Mouse (Mus musculus) limb, embryonic 14.5 days (tissue): ENCODE results near the gene Cilp2. TPM values are rescaled to one million over a fixed set of nuclear protein-coding genes. Genes with fewer than 3 reads are reported as not detected.

Experiments
- ATAC-seq: fragments of 200-750 bp; cut with Nextera tagmentation; 2 replicates; pipeline ENCODE4 v1.8.0; 2017; ENCODE audit warnings: low read depth, moderate number of reproducible peaks, moderate TSS enrichment; ENCODE audit not compliant: low FRiP score
- DNase-seq: peaks from one replicate; pipeline ENCODE4 v3.0.0-alpha.2; 2015; ENCODE audit warnings: low spot score
- H3K27ac ChIP-seq: fragments of 300-500 bp; sonication (generic); replicated peaks from 2 replicates; pipeline ENCODE4 v1.5.1; 2014; ENCODE audit warnings: low read depth, mild to moderate bottlenecking, low read length, moderate library complexity, mixed read lengths
- H3K27me3 ChIP-seq: fragments of 300-500 bp; sonication (generic); 2 replicates; pipeline ENCODE4 v1.6.1; 2014; ENCODE audit warnings: low read length, mixed read lengths; ENCODE audit not compliant: control insufficient read depth, insufficient read depth
- H3K36me3 ChIP-seq: fragments of 300-500 bp; sonication (generic); 2 replicates; pipeline ENCODE4 v1.6.1; 2014; ENCODE audit warnings: mild to moderate bottlenecking, low read length, moderate library complexity, mixed read lengths; ENCODE audit not compliant: control insufficient read depth, insufficient read depth
- H3K4me1 ChIP-seq: fragments of 300-500 bp; sonication (generic); 2 replicates; pipeline ENCODE4 v1.6.1; 2014; ENCODE audit warnings: antibody characterized with exemption, low read length, mixed read lengths; ENCODE audit not compliant: control insufficient read depth, insufficient read depth
- H3K4me2 ChIP-seq: fragments of 300-500 bp; sonication (generic); replicated peaks from 2 replicates; pipeline ENCODE4 v1.6.1; 2014; ENCODE audit warnings: low read depth, mild to moderate bottlenecking, low read length, moderate library complexity; ENCODE audit not compliant: severe bottlenecking
- H3K4me3 ChIP-seq: fragments of 300-500 bp; sonication (generic); replicated peaks from 2 replicates; pipeline ENCODE4 v1.5.1; 2014; ENCODE audit warnings: low read length
- H3K9ac ChIP-seq: fragments of 300-500 bp; sonication (generic); 2 replicates; pipeline ENCODE4 v1.6.1; 2014; ENCODE audit warnings: mild to moderate bottlenecking, low read depth, low read length, moderate library complexity; ENCODE audit not compliant: severe bottlenecking
- H3K9me3 ChIP-seq: fragments of 300-500 bp; sonication (generic); 2 replicates; pipeline ENCODE4 v1.6.1; 2016; ENCODE audit warnings: low read length; ENCODE audit not compliant: control insufficient read depth
- POLR2A ChIP-seq: fragments of 200-500 bp; IDR thresholded peaks from 2 replicates; pipeline ENCODE4 v1.8.0; 2012; ENCODE audit warnings: inconsistent platforms, mild to moderate bottlenecking, moderate library complexity, borderline replicate concordance; ENCODE audit not compliant: insufficient read depth, insufficient read length; ENCODE audit errors: extremely low read depth
- WGBS: fragments of 180-500 bp; shearing (Covaris S2); extraction: QIAGEN DNeasy Blood & Tissue Kit; methylation state at CpG from one replicate; pipeline ENCODE4 v1.1.7; 2014; 5-methylcytosine and 5-hydroxymethylcytosine counted together
- polyA plus RNA-seq, 2 experiments: library from polyadenylated mRNA; depleted of rRNA in 1 of 2; stranded (reverse) in 1 of 2; unstranded in 1 of 2; fragments of >200 nt; fragmentation: Nextera tagmentation in 1 of 2; extraction: Ambion mirVana in 1 of 2; gene quantifications; 2 replicates each; pipeline versions ENCODE4 v1.2.1 to v1.2.3; 2012 to 2014

Cilp2 gene
- polyA plus RNA-seq, 2 experiments: 1.5 to 2.6 TPM

GRCm38 (mm10) chr8:69877992-69878391 lies 9.5 kb downstream of the Cilp2 start:
- Histone ChIP-seq H3K9me3 (no peaks in the 10 kb centered on the region), H3K36me3 (no peaks in the 10 kb centered on the region), H3K27ac (no peak overlapping the region), H3K4me2 (no peak overlapping the region), H3K4me3 (no peak overlapping the region), H3K27me3 (peaks cover 37% of the 10 kb centered on the region), H3K4me1 (0 out of 2 replicates have a peak, but pooled peaks cover 5% of the 10 kb centered on the region), H3K9ac (no peak overlapping the region)
- 65% methylated on average over 3 of the region's 3 CpGs for WGBS
- ATAC-seq (no peak), DNase-seq (no peak)
- no peak for TF ChIP-seq POLR2A

- H3K9me3 ChIP-seq: no peaks in the 10 kb centered on the region
- H3K9ac ChIP-seq: no peak overlapping the region
- H3K4me2 ChIP-seq: no peak overlapping the region
- peaks cover 31% of the 10 kb centered on the region for H3K27me3 ChIP-seq
- WGBS: 86% methylated on average over 4 of the region's 4 CpGs
- no peak overlapping the region for H3K27ac ChIP-seq
- no peak overlapping the region for H3K4me3 ChIP-seq
- H3K4me1 ChIP-seq: 0 out of 2 replicates have a peak, but pooled peaks cover 1% of the 10 kb centered on the region
- no peaks in the 10 kb centered on the region for H3K36me3 ChIP-seq
- TF ChIP-seq POLR2A: no peak
- ATAC-seq: no peak
- no peak for DNase-seq
Measured at GRCm38 (mm10) chr8:69877396-69877795, 10.1 kb downstream of the Cilp2 start.

- Histone ChIP-seq H3K4me3 (no peak overlapping the region), H3K27me3 (peaks cover 27% of the 10 kb centered on the region), H3K36me3 (no peaks in the 10 kb centered on the region), H3K9ac (no peak overlapping the region), H3K27ac (no peak overlapping the region), H3K4me1 (no peaks in the 10 kb centered on the region), H3K4me2 (no peak overlapping the region), H3K9me3 (no peaks in the 10 kb centered on the region)
- WGBS: 68% methylated on average over 10 of the region's 10 CpGs
- ATAC-seq (no peak), DNase-seq (no peak)
- TF ChIP-seq POLR2A: no peak
Measured at GRCm38 (mm10) chr8:69876967-69877366, 10.5 kb downstream of the Cilp2 start.

- Histone ChIP-seq H3K9me3 (no peaks in the 10 kb centered on the region), H3K4me3 (no peak overlapping the region), H3K4me1 (no peaks in the 10 kb centered on the region), H3K27ac (no peak overlapping the region), H3K4me2 (no peak overlapping the region), H3K36me3 (no peaks in the 10 kb centered on the region), H3K27me3 (peaks cover 18% of the 10 kb centered on the region), H3K9ac (0 out of 2 replicates have a peak overlapping the region, but pooled peaks have one; percentile 4)
- DNase-seq (no peak), ATAC-seq (no peak)
- 48% methylated on average over 10 of the region's 10 CpGs for WGBS
- no peak for TF ChIP-seq POLR2A
Measured at GRCm38 (mm10) chr8:69876097-69876496, 11.4 kb downstream of the Cilp2 start.

- Histone ChIP-seq H3K36me3 (no peaks in the 10 kb centered on the region), H3K4me3 (no peak overlapping the region), H3K27ac (no peak overlapping the region), H3K9me3 (no peaks in the 10 kb centered on the region), H3K27me3 (peaks cover 4% of the 10 kb centered on the region), H3K4me1 (no peaks in the 10 kb centered on the region), H3K9ac (no peak overlapping the region), H3K4me2 (no peak overlapping the region)
- ATAC-seq (no peak), DNase-seq (no peak)
- WGBS: 81% methylated on average over 13 of the region's 13 CpGs
- TF ChIP-seq POLR2A: no peak
Measured at GRCm38 (mm10) chr8:69874654-69875053, 12.8 kb downstream of the Cilp2 start.

- Histone ChIP-seq H3K9me3 (no peaks in the 10 kb centered on the region), H3K4me3 (no peak overlapping the region), H3K27ac (no peak overlapping the region), H3K36me3 (no peaks in the 10 kb centered on the region), H3K4me2 (no peak overlapping the region), H3K4me1 (no peaks in the 10 kb centered on the region), H3K27me3 (no peaks in the 10 kb centered on the region), H3K9ac (no peak overlapping the region)
- ATAC-seq (no peak), DNase-seq (peak; percentile 59)
- no peak for TF ChIP-seq POLR2A
- 9% methylated on average over 9 of the region's 9 CpGs for WGBS
Measured at GRCm38 (mm10) chr8:69874155-69874554, 13.3 kb downstream of the Cilp2 start.
